ENCODE assay signal across 27 mouse cellular contexts in genomic region chr9:16402815-16403214, GRCm38 (mm10).
"Had no signal": no experiment of that assay in that cellular context is flagged by ENCODE, and none has a peak within 500 bp of the region (broad histone marks: within the 10 kb centered on the region; RNA-seq: fewer than 3 reads in every experiment).

No protein-coding gene starts in this region.

- H3K27me3 ChIP-seq: hindbrain, embryonic 12.5 days; intestine, embryonic 15.5 days; limb, embryonic 12.5 days; liver, embryonic 13.5 days had no signal

- H3K36me3 ChIP-seq: heart, embryonic 10.5 days; heart, embryonic 12.5 days; hindbrain, embryonic 10.5 days; hindbrain, embryonic 12.5 days; intestine, embryonic 15.5 days; limb, embryonic 10.5 days; limb, embryonic 12.5 days; liver, embryonic 13.5 days had no signal

- H3K4me3 ChIP-seq: gastrocnemius, adult 2 months; heart, embryonic 10.5 days; heart, embryonic 12.5 days; hindbrain, embryonic 10.5 days; hindbrain, embryonic 12.5 days; intestine, embryonic 15.5 days; layer of hippocampus, adult 2 months; left cerebral cortex, adult 2 months; limb, embryonic 10.5 days; limb, embryonic 12.5 days; liver, embryonic 13.5 days had no signal

- H3K4me2 ChIP-seq: heart, embryonic 12.5 days; hindbrain, embryonic 12.5 days; hindbrain, embryonic 14.5 days; intestine, embryonic 15.5 days; limb, embryonic 12.5 days; liver, embryonic 11.5 days; liver, embryonic 13.5 days had no signal

- DNase-seq: gastrocnemius, adult 2 months; gastrocnemius, postnatal 10 days; gastrocnemius, postnatal 25 days; heart, adult 18-20 months; heart, postnatal 10 days; heart, postnatal 4 days; kidney, adult 18-20 months; kidney, adult 8-10 months; kidney, postnatal 10 days; kidney, postnatal 25 days; kidney, postnatal 4 days; liver; liver, embryonic 13.5 days had no signal

- H3K4me1 ChIP-seq: heart, embryonic 10.5 days; intestine, embryonic 15.5 days; limb, embryonic 10.5 days; limb, embryonic 12.5 days had no signal

- H3K27ac ChIP-seq: gastrocnemius, adult 2 months; heart, embryonic 10.5 days; hindbrain, embryonic 10.5 days; hindbrain, embryonic 12.5 days; hindbrain, embryonic 14.5 days; intestine, embryonic 15.5 days; layer of hippocampus, adult 2 months; left cerebral cortex, adult 2 months; limb, embryonic 10.5 days; limb, embryonic 12.5 days; liver, embryonic 13.5 days had no signal

- ATAC-seq: hindbrain, embryonic 16.5 days; inflammation-experienced regulatory T-cells, adult 6 months; intestine, embryonic 15.5 days; intestine, postnatal 0 days had no signal

- H3K9me3 ChIP-seq: heart, embryonic 10.5 days; heart, embryonic 12.5 days; hindbrain, embryonic 10.5 days; hindbrain, embryonic 12.5 days; intestine, embryonic 15.5 days; limb, embryonic 10.5 days; limb, embryonic 12.5 days; liver, embryonic 13.5 days had no signal

- H3K9ac ChIP-seq: heart, embryonic 12.5 days; hindbrain, embryonic 12.5 days; hindbrain, embryonic 14.5 days; intestine, embryonic 15.5 days; limb, embryonic 12.5 days; liver, embryonic 13.5 days had no signal
